Mouse (Mus musculus) heart, embryonic 13.5 days (tissue): Measurements from ENCODE around the gene Shroom3. TPM values are rescaled to one million over a fixed set of nuclear protein-coding genes. Genes with fewer than 3 reads are reported as not detected.

Experiments used
- ATAC-seq: fragments of 200-750 bp; cut with Nextera tagmentation; 2 replicates; pipeline ENCODE4 v1.8.0; 2017; ENCODE audit warnings: moderate TSS enrichment; ENCODE audit not compliant: insufficient number of reproducible peaks, low FRiP score, low TSS enrichment; ENCODE audit errors: extremely low read depth
- H3K27ac ChIP-seq: fragments of 300-500 bp; sonication (generic); replicated peaks from 2 replicates; pipeline ENCODE4 v1.5.1; 2015; ENCODE audit warnings: moderate library complexity, mild to moderate bottlenecking, inconsistent platforms
- H3K27me3 ChIP-seq: fragments of 300-500 bp; sonication (generic); replicated peaks from 2 replicates; pipeline ENCODE4 v1.6.1; 2015; ENCODE audit warnings: mild to moderate bottlenecking, inconsistent platforms
- H3K36me3 ChIP-seq: fragments of 300-500 bp; sonication (generic); 2 replicates; pipeline ENCODE4 v1.6.1; 2015; ENCODE audit warnings: mild to moderate bottlenecking, inconsistent platforms
- H3K4me1 ChIP-seq: fragments of 300-500 bp; sonication (generic); 2 replicates; pipeline ENCODE4 v1.6.1; 2015; ENCODE audit warnings: inconsistent platforms
- H3K4me2 ChIP-seq: fragments of 300-500 bp; sonication (generic); 2 replicates; pipeline ENCODE4 v1.6.1; 2015; ENCODE audit warnings: inconsistent platforms, mild to moderate bottlenecking, moderate library complexity
- H3K4me3 ChIP-seq: fragments of 300-500 bp; sonication (generic); 2 replicates; pipeline ENCODE4 v1.5.1; 2015; ENCODE audit warnings: moderate library complexity, mild to moderate bottlenecking, inconsistent platforms
- H3K9ac ChIP-seq: fragments of 300-500 bp; sonication (generic); 2 replicates; pipeline ENCODE4 v1.6.1; 2015; ENCODE audit warnings: inconsistent platforms, mild to moderate bottlenecking, moderate library complexity
- H3K9me3 ChIP-seq: fragments of 300-500 bp; sonication (generic); 2 replicates; pipeline ENCODE4 v1.6.1; 2016; ENCODE audit warnings: inconsistent platforms
- WGBS: fragments of 180-500 bp; shearing (Covaris S2); methylation state at CpG from one replicate; pipeline ENCODE4 v1.1.7; 2015; ENCODE audit warnings: mixed read lengths; 5-methylcytosine and 5-hydroxymethylcytosine counted together
- polyA plus RNA-seq: library from polyadenylated mRNA; unstranded; fragments of >200 nt; fragmentation: Nextera tagmentation; extraction: Ambion mirVana; gene quantifications from 2 replicates; pipeline ENCODE4 v1.2.1, GENCODE M21; 2015

The Shroom3 gene
- polyA plus RNA-seq, 1 experiment from 2014 or later = 10.3 TPM

- 69% methylated on average over 3 of the region's 3 CpGs for WGBS
Observed at GRCm38 (mm10) chr5:92718856-92719255, 35.6 kb downstream of the Shroom3 start.

GRCm38 (mm10) chr5:92721610-92722009 is 38.4 kb downstream of the Shroom3 start:
- WGBS = 87% methylated on average over 8 of the region's 8 CpGs
- Histone ChIP-seq H3K27ac (no peak overlapping the region), H3K4me3 (no peak overlapping the region), H3K36me3 (no peaks in the 10 kb centered on the region), H3K4me1 (peaks cover 9% of the 10 kb centered on the region), H3K9ac (no peak overlapping the region), H3K9me3 (no peaks in the 10 kb centered on the region), H3K4me2 (no peak overlapping the region), H3K27me3 (no peaks in the 10 kb centered on the region)
- no peak for ATAC-seq

More at GRCm38 (mm10) chr5:92718856-92719255, 35.6 kb downstream of the Shroom3 start:
- H3K27ac ChIP-seq = no peak overlapping the region
- H3K36me3 ChIP-seq = no peaks in the 10 kb centered on the region
- H3K4me3 ChIP-seq = no peak overlapping the region
- H3K4me1 ChIP-seq = peaks cover 11% of the 10 kb centered on the region
- H3K9ac ChIP-seq = no peak overlapping the region
- H3K4me2 ChIP-seq = no peak overlapping the region
- H3K27me3 ChIP-seq = no peaks in the 10 kb centered on the region
- H3K9me3 ChIP-seq = no peaks in the 10 kb centered on the region
- ATAC-seq = no peak

- H3K27ac ChIP-seq = no peak overlapping the region
- no peaks in the 10 kb centered on the region for H3K9me3 ChIP-seq
- 25% methylated on average over 6 of the region's 6 CpGs for WGBS
- H3K4me2 ChIP-seq = no peak overlapping the region
- ATAC-seq = no peak
- H3K4me3 ChIP-seq = no peak overlapping the region
- no peak overlapping the region for H3K9ac ChIP-seq
- H3K4me1 ChIP-seq = peaks cover 9% of the 10 kb centered on the region
- H3K36me3 ChIP-seq = no peaks in the 10 kb centered on the region
- H3K27me3 ChIP-seq = no peaks in the 10 kb centered on the region
Observed at GRCm38 (mm10) chr5:92725935-92726334, 42.7 kb downstream of the Shroom3 start.

- H3K4me3 ChIP-seq = no peak overlapping the region
- H3K36me3 ChIP-seq = no peaks in the 10 kb centered on the region
- 37% methylated on average over 5 of the region's 5 CpGs for WGBS
- no peaks in the 10 kb centered on the region for H3K9me3 ChIP-seq
- ATAC-seq = no peak
- H3K9ac ChIP-seq = no peak overlapping the region
- H3K27me3 ChIP-seq = no peaks in the 10 kb centered on the region
- no peak overlapping the region for H3K4me2 ChIP-seq
- H3K4me1 ChIP-seq = peaks cover 9% of the 10 kb centered on the region
- no peak overlapping the region for H3K27ac ChIP-seq
Observed at GRCm38 (mm10) chr5:92728252-92728828, 45.1 kb downstream of the Shroom3 start.

- Histone ChIP-seq H3K9me3 (no peaks in the 10 kb centered on the region), H3K36me3 (no peaks in the 10 kb centered on the region), H3K4me3 (no peak overlapping the region), H3K9ac (0 out of 2 replicates have a peak overlapping the region, but pooled peaks have one; percentile 33), H3K4me2 (no peak overlapping the region), H3K27me3 (no peaks in the 10 kb centered on the region), H3K4me1 (peaks cover 9% of the 10 kb centered on the region), H3K27ac (no peak overlapping the region)
- WGBS = 46% methylated on average over 6 of the region's 6 CpGs
- no peak for ATAC-seq
Observed at GRCm38 (mm10) chr5:92729221-92729620, 46.0 kb downstream of the Shroom3 start.

GRCm38 (mm10) chr5:92741802-92742201 is 58.6 kb downstream of the Shroom3 start:
- no peak overlapping the region for H3K9ac ChIP-seq
- no peak overlapping the region for H3K4me3 ChIP-seq
- H3K4me1 ChIP-seq = peaks cover 36% of the 10 kb centered on the region
- no peak for ATAC-seq
- H3K4me2 ChIP-seq = no peak overlapping the region
- H3K9me3 ChIP-seq = no peaks in the 10 kb centered on the region
- H3K27me3 ChIP-seq = no peaks in the 10 kb centered on the region
- H3K27ac ChIP-seq = no peak overlapping the region
- WGBS = 56% methylated on average over 3 of the region's 3 CpGs
- H3K36me3 ChIP-seq = no peaks in the 10 kb centered on the region

- Histone ChIP-seq H3K9ac (no peak overlapping the region), H3K9me3 (no peaks in the 10 kb centered on the region), H3K27ac (no peak overlapping the region), H3K4me1 (peaks cover 40% of the 10 kb centered on the region), H3K4me2 (no peak overlapping the region), H3K36me3 (no peaks in the 10 kb centered on the region), H3K4me3 (no peak overlapping the region), H3K27me3 (no peaks in the 10 kb centered on the region)
- ATAC-seq = no peak
- 74% methylated on average over 5 of the region's 5 CpGs for WGBS
Observed at GRCm38 (mm10) chr5:92742701-92743100, 59.5 kb downstream of the Shroom3 start.

- H3K4me2 ChIP-seq = peak overlapping the region; percentile 25; the same call in 1 of the 2 replicates
- H3K27ac ChIP-seq = peak overlapping the region; percentile 96
- H3K36me3 ChIP-seq = no peaks in the 10 kb centered on the region
- peaks cover 43% of the 10 kb centered on the region for H3K4me1 ChIP-seq
- H3K9ac ChIP-seq = peak overlapping the region; percentile 2; the same call in 1 of the 2 replicates
- H3K4me3 ChIP-seq = no peak overlapping the region
- 30% methylated on average over 8 of the region's 8 CpGs for WGBS
- no peaks in the 10 kb centered on the region for H3K27me3 ChIP-seq
- ATAC-seq = peak; percentile 77; the same call in 1 of the 2 replicates
- H3K9me3 ChIP-seq = no peaks in the 10 kb centered on the region
Observed at GRCm38 (mm10) chr5:92745390-92746253, 62.4 kb downstream of the Shroom3 start.

GRCm38 (mm10) chr5:92751488-92751887 is 68.3 kb downstream of the Shroom3 start:
- H3K4me2 ChIP-seq = no peak overlapping the region
- H3K9me3 ChIP-seq = peaks cover 5% of the 10 kb centered on the region
- no peak overlapping the region for H3K4me3 ChIP-seq
- WGBS = 72% methylated on average over 4 of the region's 4 CpGs
- no peaks in the 10 kb centered on the region for H3K36me3 ChIP-seq
- no peak for ATAC-seq
- H3K27me3 ChIP-seq = no peaks in the 10 kb centered on the region
- no peak overlapping the region for H3K9ac ChIP-seq
- H3K4me1 ChIP-seq = peaks cover 17% of the 10 kb centered on the region
- H3K27ac ChIP-seq = no peak overlapping the region

GRCm38 (mm10) chr5:92755241-92755775 is 72.1 kb downstream of the Shroom3 start:
- no peak for ATAC-seq
- H3K27me3 ChIP-seq = no peaks in the 10 kb centered on the region
- no peak overlapping the region for H3K4me2 ChIP-seq
- H3K36me3 ChIP-seq = no peaks in the 10 kb centered on the region
- peaks cover 5% of the 10 kb centered on the region for H3K9me3 ChIP-seq
- no peak overlapping the region for H3K27ac ChIP-seq
- H3K4me1 ChIP-seq = peaks cover 4% of the 10 kb centered on the region; the same call in 1 of the 2 replicates
- H3K9ac ChIP-seq = no peak overlapping the region
- 78% methylated on average over 7 of the region's 7 CpGs for WGBS
- no peak overlapping the region for H3K4me3 ChIP-seq

GRCm38 (mm10) chr5:92759156-92759745 is 76.0 kb downstream of the Shroom3 start:
- H3K27ac ChIP-seq = 0 out of 2 replicates have a peak overlapping the region, but pooled peaks have one; percentile 15
- no peaks in the 10 kb centered on the region for H3K36me3 ChIP-seq
- no peak overlapping the region for H3K4me2 ChIP-seq
- no peaks in the 10 kb centered on the region for H3K27me3 ChIP-seq
- H3K9ac ChIP-seq = no peak overlapping the region
- H3K9me3 ChIP-seq = no peaks in the 10 kb centered on the region
- no peak for ATAC-seq
- 68% methylated on average over 6 of the region's 6 CpGs for WGBS
- peaks cover 34% of the 10 kb centered on the region for H3K4me1 ChIP-seq
- H3K4me3 ChIP-seq = no peak overlapping the region
